24 mouse cellular contexts compared by ENCODE assay signal in the genomic region with DNA sequence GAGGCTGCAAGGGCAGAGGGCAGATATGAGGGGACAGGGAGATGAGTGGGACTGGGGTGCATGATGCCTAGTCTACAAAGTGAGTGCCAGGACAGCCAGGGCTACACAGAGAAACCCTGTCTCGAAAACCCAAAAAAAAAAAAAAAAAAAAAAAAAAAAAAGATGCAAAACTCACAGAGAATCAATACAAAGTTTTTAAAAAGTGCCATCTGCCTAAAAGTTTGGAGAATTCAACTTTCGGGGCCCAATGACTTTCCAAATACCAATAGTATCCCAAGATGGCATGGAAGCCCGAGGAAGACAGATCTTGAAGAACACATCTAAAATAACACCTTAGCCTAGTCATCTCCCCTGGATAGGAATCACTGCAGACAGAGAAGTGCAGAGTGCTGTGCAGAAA.
"Had no signal": no experiment of that assay in that cellular context is flagged by ENCODE, and none has a peak within 500 bp of the region (broad histone marks: within the 10 kb centered on the region; RNA-seq: fewer than 3 reads in every experiment).

No protein-coding gene starts in this region.

- ATAC-seq: intestine, embryonic 15.5 days; liver, postnatal 0 days; lung, postnatal 0 days; midbrain, embryonic 13.5 days; midbrain, embryonic 16.5 days had no signal

- H3K4me2 ChIP-seq: intestine, embryonic 15.5 days; kidney, embryonic 15.5 days; limb, embryonic 12.5 days; limb, embryonic 15.5 days; liver, embryonic 11.5 days; midbrain, embryonic 13.5 days; neural tube, embryonic 13.5 days had no signal

- H3K4me3 ChIP-seq: intestine, embryonic 15.5 days; kidney, embryonic 15.5 days; left cerebral cortex, adult 2 months; limb, embryonic 12.5 days; limb, embryonic 15.5 days; megakaryocyte, embryonic 14.5 days; midbrain, embryonic 10.5 days; midbrain, embryonic 13.5 days; myocyte; neural tube, embryonic 13.5 days had no signal

- H3K4me1 ChIP-seq: kidney, embryonic 15.5 days; limb, embryonic 12.5 days; limb, embryonic 15.5 days; midbrain, embryonic 10.5 days; midbrain, embryonic 13.5 days; neural tube, embryonic 13.5 days had no signal

- DNase-seq: kidney, adult 11 months; kidney, adult 8-10 months; kidney, postnatal 10 days; kidney, postnatal 36 days; layer of hippocampus, postnatal 36 days; liver, postnatal 0 days; lung, postnatal 36 days; retina, postnatal 1 day; thymus, adult 2 months; thymus, postnatal 25 days had no signal

- H3K27ac ChIP-seq: intestine, embryonic 15.5 days; kidney, embryonic 15.5 days; left cerebral cortex, adult 2 months; limb, embryonic 12.5 days; limb, embryonic 15.5 days; liver, embryonic 14.5 days; midbrain, embryonic 10.5 days; midbrain, embryonic 13.5 days; neural tube, embryonic 13.5 days had no signal

- H3K27me3 ChIP-seq: intestine, embryonic 15.5 days; kidney, embryonic 15.5 days; limb, embryonic 12.5 days; limb, embryonic 15.5 days; megakaryocyte, embryonic 14.5 days; midbrain, embryonic 13.5 days; neural tube, embryonic 13.5 days had no signal

- H3K9me3 ChIP-seq: intestine, embryonic 15.5 days; kidney, embryonic 15.5 days; limb, embryonic 12.5 days; limb, embryonic 15.5 days; megakaryocyte, embryonic 14.5 days; midbrain, embryonic 10.5 days; midbrain, embryonic 13.5 days; neural tube, embryonic 13.5 days had no signal

- H3K9ac ChIP-seq: intestine, embryonic 15.5 days; kidney, embryonic 15.5 days; limb, embryonic 12.5 days; limb, embryonic 15.5 days; liver, embryonic 14.5 days; liver, postnatal 0 days; midbrain, embryonic 13.5 days; neural tube, embryonic 13.5 days had no signal
